Mouse (Mus musculus) adrenal gland (tissue): ENCODE results near the gene Elmo1.

Experiments
- intact Hi-C: fragments of 180-260 bp; cut with DNase I; formaldehyde crosslinking; loops from one replicate; pipeline ENCODE4 v1.15.1; 2025
- long read RNA-seq, 2 experiments: library from polyadenylated mRNA; unstranded; transcript quantifications; one replicate each; pipeline ENCODE4 v2.0.0; 2020; ENCODE audit warnings: borderline replicate concordance in 1 of 2; ENCODE audit not compliant: insufficient replicate concordance in 1 of 2

The Elmo1 gene
- long read RNA-seq, experiment 1, full-length matches to known transcripts, result 4 of 15 reads
- long read RNA-seq, experiment 1, partial matches to known transcripts, result 1 of 15 reads
- long read RNA-seq, experiment 1, other reads (novel, unspliced or antisense), result 10 of 15 reads
- long read RNA-seq, experiment 2, full-length matches to known transcripts, result 1 of 12 reads
- long read RNA-seq, experiment 2, partial matches to known transcripts, result 6 of 12 reads
- long read RNA-seq, experiment 2, other reads (novel, unspliced or antisense), result 5 of 12 reads

- intact Hi-C loops, result loop anchor here (5.0 kb wide), 3 partner anchors 53 to 182 kb away; no protein-coding TSS in a partner anchor
These were observed at the start of gene Elmo1 for GRCm38 (mm10) chr13:20090133-20090710. Elmo1 (plus strand) TSS chr13:20090596.

GRCm38 (mm10) chr13:20041169-20041830 is 49.1 kb upstream of the Elmo1 start:
- intact Hi-C loops, result loop anchor here (10.0 kb wide), 1 partner anchor 144 kb away; no protein-coding TSS in a partner anchor

- intact Hi-C loops, result loop anchor here (10.0 kb wide), 1 partner anchor 142 kb away; no protein-coding TSS in a partner anchor
These were observed 47.5 kb upstream of the Elmo1 start for GRCm38 (mm10) chr13:20042856-20043255.

GRCm38 (mm10) chr13:20045350-20045749 is 45.0 kb upstream of the Elmo1 start:
- intact Hi-C loops, result loop anchor here (10.0 kb wide), 1 partner anchor 139 kb away; no protein-coding TSS in a partner anchor

GRCm38 (mm10) chr13:20045836-20046235 is 44.6 kb upstream of the Elmo1 start:
- intact Hi-C loops, result loop anchor here (10.0 kb wide), 1 partner anchor 139 kb away; no protein-coding TSS in a partner anchor

GRCm38 (mm10) chr13:20046406-20046805 is 44.0 kb upstream of the Elmo1 start:
- intact Hi-C loops, result loop anchor here (10.0 kb wide), 1 partner anchor 138 kb away; no protein-coding TSS in a partner anchor

GRCm38 (mm10) chr13:20047926-20048836 is 42.2 kb upstream of the Elmo1 start:
- intact Hi-C loops, result loop anchor here (10.0 kb wide), 1 partner anchor 137 kb away; no protein-coding TSS in a partner anchor

- intact Hi-C loops, result loop anchor here (10.0 kb wide), 1 partner anchor 136 kb away; no protein-coding TSS in a partner anchor
These were observed 41.6 kb upstream of the Elmo1 start for GRCm38 (mm10) chr13:20048837-20049160.

- intact Hi-C loops, result loop anchor here (10.0 kb wide), 1 partner anchor 135 kb away; no protein-coding TSS in a partner anchor
These were observed 40.7 kb upstream of the Elmo1 start for GRCm38 (mm10) chr13:20049654-20050053.

GRCm38 (mm10) chr13:20050149-20050548 is 40.2 kb upstream of the Elmo1 start:
- intact Hi-C loops, result no loop called here

- intact Hi-C loops, result no loop called here
These were observed 32.5 kb upstream of the Elmo1 start for GRCm38 (mm10) chr13:20057926-20058325.

GRCm38 (mm10) chr13:20061031-20061430 is 29.4 kb upstream of the Elmo1 start:
- intact Hi-C loops, result no loop called here

GRCm38 (mm10) chr13:20063331-20063730 is 27.1 kb upstream of the Elmo1 start:
- intact Hi-C loops, result no loop called here

- intact Hi-C loops, result no loop called here
These were observed 18.4 kb upstream of the Elmo1 start for GRCm38 (mm10) chr13:20072043-20072442.

- intact Hi-C loops, result no loop called here
These were observed 17.4 kb upstream of the Elmo1 start for GRCm38 (mm10) chr13:20072994-20073393.

GRCm38 (mm10) chr13:20076521-20076920 is 13.9 kb upstream of the Elmo1 start:
- intact Hi-C loops, result no loop called here

GRCm38 (mm10) chr13:20077237-20077636 is 13.2 kb upstream of the Elmo1 start:
- intact Hi-C loops, result no loop called here

GRCm38 (mm10) chr13:20090711-20091603 is 561 bp downstream of the Elmo1 start:
- intact Hi-C loops, result loop anchor here (5.0 kb wide), 3 partner anchors 54 to 181 kb away; no protein-coding TSS in a partner anchor

- intact Hi-C loops, result loop anchor here (5.0 kb wide), 3 partner anchors 54 to 181 kb away; no protein-coding TSS in a partner anchor
These were observed 1.2 kb downstream of the Elmo1 start for GRCm38 (mm10) chr13:20091604-20091926.

- intact Hi-C loops, result loop anchor here (5.0 kb wide), 3 partner anchors 55 to 180 kb away; no protein-coding TSS in a partner anchor
These were observed 1.9 kb downstream of the Elmo1 start for GRCm38 (mm10) chr13:20092301-20092700.
